Mouse (Mus musculus): Measurements from ENCODE around the gene Tspan7. TPM values are rescaled to one million over a fixed set of nuclear protein-coding genes. Genes with fewer than 3 reads are reported as not detected.

The Tspan7 gene
- polyA plus RNA-seq, 1 experiment from 2014 or later, result 102 TPM

GRCm38 (mm10) chrX:10592244-10592643 lies 107.3 kb downstream of the Tspan7 start:
- peaks cover 3% of the 10 kb centered on the region; the same call in 1 of the 2 replicates for H3K36me3 ChIP-seq (ENCODE audit: control insufficient read depth, insufficient read depth, low read length)
- H3K4me2 ChIP-seq (ENCODE audit: low read length), result no peak overlapping the region
- WGBS, result 54% methylated on average over 3 of the region's 3 CpGs
- no peak overlapping the region for H3K9ac ChIP-seq (ENCODE audit: low read length)
- no peaks in the 10 kb centered on the region for H3K27me3 ChIP-seq (ENCODE audit: control insufficient read depth, insufficient read depth, low read length)
- H3K9me3 ChIP-seq (ENCODE audit: control insufficient read depth, low read length), result no peaks in the 10 kb centered on the region
- H3K4me3 ChIP-seq (ENCODE audit: control insufficient read depth in 1 of 2, insufficient read depth in 1 of 2, low read depth in 1 of 2, low read length in 2 of 2), result no peak overlapping the region
- no peaks in the 10 kb centered on the region for H3K4me1 ChIP-seq (ENCODE audit: control insufficient read depth in 2 of 2, insufficient read depth in 2 of 2, low read length in 2 of 2)
- no peak overlapping the region for H3K27ac ChIP-seq (replicated peaks in 1 of 2; ENCODE audit: control insufficient read depth in 1 of 2, insufficient read depth in 1 of 2, low read depth in 2 of 2, low read length in 2 of 2)
- no peak for ATAC-seq (ENCODE audit: insufficient number of reproducible peaks, insufficient read depth, low FRiP score, low read depth)

DNA sequence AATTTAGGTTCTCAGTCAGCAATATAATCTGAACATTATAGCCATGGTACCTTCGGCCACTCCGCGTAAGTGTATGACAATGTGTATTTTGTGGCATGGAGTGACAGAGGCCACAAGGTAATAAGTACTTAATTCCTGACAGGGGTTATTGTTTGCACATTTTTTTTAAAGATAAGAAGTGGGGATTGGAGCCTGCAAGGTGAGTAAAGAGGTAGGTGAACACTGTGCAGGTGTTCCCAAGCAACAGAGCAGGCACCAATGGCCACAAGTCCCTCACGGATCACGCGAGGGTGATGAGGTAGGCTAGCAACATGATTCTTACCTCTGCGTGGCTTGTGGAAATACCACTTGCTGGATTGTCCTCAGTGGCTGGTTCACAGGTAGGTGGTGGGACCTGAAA lies 108.6 kb downstream of the Tspan7 start:
- Histone ChIP-seq H3K4me2 (ENCODE audit: low read length) (no peak overlapping the region), H3K36me3 (ENCODE audit: control insufficient read depth, insufficient read depth, low read length) (0 out of 2 replicates have a peak, but pooled peaks cover 3% of the 10 kb centered on the region), H3K27ac (replicated peaks in 1 of 2; ENCODE audit: control insufficient read depth in 1 of 2, insufficient read depth in 1 of 2, low read depth in 2 of 2, low read length in 2 of 2) (no peak overlapping the region), H3K9ac (ENCODE audit: low read length) (no peak overlapping the region), H3K4me3 (ENCODE audit: control insufficient read depth in 1 of 2, insufficient read depth in 1 of 2, low read depth in 1 of 2, low read length in 2 of 2) (no peak overlapping the region), H3K27me3 (ENCODE audit: control insufficient read depth, insufficient read depth, low read length) (no peaks in the 10 kb centered on the region), H3K9me3 (ENCODE audit: control insufficient read depth, low read length) (no peaks in the 10 kb centered on the region), H3K4me1 (ENCODE audit: control insufficient read depth in 2 of 2, insufficient read depth in 2 of 2, low read length in 2 of 2) (no peaks in the 10 kb centered on the region)
- ATAC-seq (ENCODE audit: insufficient number of reproducible peaks, insufficient read depth, low FRiP score, low read depth), result no peak
- WGBS, result 94% methylated on average over 7 of the region's 7 CpGs

GRCm38 (mm10) chrX:10617119-10617518 lies 132.2 kb downstream of the Tspan7 start:
- H3K36me3 ChIP-seq (ENCODE audit: control insufficient read depth, insufficient read depth, low read length), result no peaks in the 10 kb centered on the region
- no peak for ATAC-seq (ENCODE audit: insufficient number of reproducible peaks, insufficient read depth, low FRiP score, low read depth)
- H3K27me3 ChIP-seq (ENCODE audit: control insufficient read depth, insufficient read depth, low read length), result no peaks in the 10 kb centered on the region
- no peak overlapping the region for H3K4me2 ChIP-seq (ENCODE audit: low read length)
- H3K4me3 ChIP-seq (ENCODE audit: control insufficient read depth in 1 of 2, insufficient read depth in 1 of 2, low read depth in 1 of 2, low read length in 2 of 2), result no peak overlapping the region
- no peak overlapping the region for H3K27ac ChIP-seq (replicated peaks in 1 of 2; ENCODE audit: control insufficient read depth in 1 of 2, insufficient read depth in 1 of 2, low read depth in 2 of 2, low read length in 2 of 2)
- H3K4me1 ChIP-seq (ENCODE audit: control insufficient read depth in 2 of 2, insufficient read depth in 2 of 2, low read length in 2 of 2), result no peaks in the 10 kb centered on the region
- no peaks in the 10 kb centered on the region for H3K9me3 ChIP-seq (ENCODE audit: control insufficient read depth, low read length)
- 14% methylated on average over 5 of the region's 5 CpGs for WGBS
- H3K9ac ChIP-seq (ENCODE audit: low read length), result no peak overlapping the region

- H3K27ac ChIP-seq (replicated peaks in 1 of 2; ENCODE audit: control insufficient read depth in 1 of 2, insufficient read depth in 1 of 2, low read depth in 2 of 2, low read length in 2 of 2), result no peak overlapping the region
- no peaks in the 10 kb centered on the region for H3K27me3 ChIP-seq (ENCODE audit: control insufficient read depth, insufficient read depth, low read length)
- no peak overlapping the region for H3K9ac ChIP-seq (ENCODE audit: low read length)
- no peak for ATAC-seq (ENCODE audit: insufficient number of reproducible peaks, insufficient read depth, low FRiP score, low read depth)
- no peaks in the 10 kb centered on the region for H3K9me3 ChIP-seq (ENCODE audit: control insufficient read depth, low read length)
- no peak overlapping the region for H3K4me2 ChIP-seq (ENCODE audit: low read length)
- H3K4me1 ChIP-seq (ENCODE audit: control insufficient read depth in 2 of 2, insufficient read depth in 2 of 2, low read length in 2 of 2), result no peaks in the 10 kb centered on the region
- no peak overlapping the region for H3K4me3 ChIP-seq (ENCODE audit: control insufficient read depth in 1 of 2, insufficient read depth in 1 of 2, low read depth in 1 of 2, low read length in 2 of 2)
- H3K36me3 ChIP-seq (ENCODE audit: control insufficient read depth, insufficient read depth, low read length), result no peaks in the 10 kb centered on the region
Observed at GRCm38 (mm10) chrX:10641062-10641461, 156.1 kb downstream of the Tspan7 start.

Other genes with a start within 250 kb of the Tspan7 start
- gene Otc, start 232.9 kb upstream of the Tspan7 start, polyA plus RNA-seq (2014; fragmentation: Nextera tagmentation; extraction: Ambion mirVana), result not detected in 2 replicates
- 21.5 and 24.7 TPM in 2 replicates for gene Mid1ip1, start 229.9 kb downstream of the Tspan7 start, polyA plus RNA-seq (2014; fragmentation: Nextera tagmentation; extraction: Ambion mirVana)

Data from heart, embryonic 14.5 days (tissue).